Mouse (Mus musculus) heart, postnatal 0 days (tissue): Measurements from ENCODE around the gene H2-Ob. TPM values are rescaled to one million over a fixed set of nuclear protein-coding genes. Genes with fewer than 3 reads are reported as not detected.
"Not testable (repeated sequence)": the region's sequence is repeated elsewhere in the genome, so short reads cannot be mapped to it uniquely, and the experiment has no call there.

Experiments used
- ATAC-seq: fragments of 200-750 bp; cut with Nextera tagmentation; 2 replicates; pipeline ENCODE4 v1.8.0; 2017; ENCODE audit warnings: low read depth, moderate number of reproducible peaks, moderate library complexity; ENCODE audit not compliant: insufficient read depth
- DNase-seq: peaks from one replicate; pipeline ENCODE4 v3.0.0-alpha.2; 2016; ENCODE audit warnings: low spot score
- H3K27ac ChIP-seq: fragments of 300-500 bp; sonication (generic); 2 replicates; pipeline ENCODE4 v1.5.1; 2014; ENCODE audit warnings: low read depth, mild to moderate bottlenecking
- H3K27me3 ChIP-seq: fragments of 300-500 bp; sonication (generic); 2 replicates; pipeline ENCODE4 v1.6.1; 2014; ENCODE audit warnings: low read length, mixed read lengths; ENCODE audit not compliant: control insufficient read depth, insufficient read depth
- H3K36me3 ChIP-seq: fragments of 300-500 bp; sonication (generic); replicated peaks from 2 replicates; pipeline ENCODE4 v1.6.1; 2014; ENCODE audit warnings: low read length, mixed read lengths; ENCODE audit not compliant: control insufficient read depth, insufficient read depth
- H3K4me1 ChIP-seq: fragments of 300-500 bp; sonication (generic); 2 replicates; pipeline ENCODE4 v1.6.1; 2014; ENCODE audit warnings: antibody characterized with exemption; ENCODE audit not compliant: control insufficient read depth, insufficient read depth
- H3K4me2 ChIP-seq: fragments of 300-500 bp; sonication (generic); 2 replicates; pipeline ENCODE4 v1.6.1; 2014; ENCODE audit warnings: low read depth, mild to moderate bottlenecking, low read length, moderate library complexity
- H3K4me3 ChIP-seq: fragments of 300-500 bp; sonication (generic); 2 replicates; pipeline ENCODE4 v1.5.1; 2014; ENCODE audit warnings: low read depth, low read length
- H3K9ac ChIP-seq: fragments of 300-500 bp; sonication (generic); replicated peaks from 2 replicates; pipeline ENCODE4 v1.6.1; 2014; ENCODE audit warnings: low read depth, low read length, mixed read lengths
- H3K9me3 ChIP-seq: fragments of 300-500 bp; sonication (generic); replicated peaks from 2 replicates; pipeline ENCODE4 v1.6.1; 2016; ENCODE audit warnings: low read length; ENCODE audit not compliant: control insufficient read depth
- CTCF ChIP-seq: IDR thresholded peaks from 2 replicates; pipeline ENCODE4 v1.5.1; 2016; ENCODE audit warnings: antibody characterized with exemption, control low read depth, low read depth
- EP300 ChIP-seq: IDR thresholded peaks from 2 replicates; pipeline ENCODE4 v1.6.1; 2016; ENCODE audit warnings: antibody characterized with exemption, low read depth
- WGBS: fragments of 180-500 bp; shearing (Covaris S2); extraction: QIAGEN DNeasy Blood & Tissue Kit; methylation state at CpG from one replicate; pipeline ENCODE4 v1.1.7; 2014; 5-methylcytosine and 5-hydroxymethylcytosine counted together
- polyA plus RNA-seq: library from polyadenylated mRNA; unstranded; fragments of >200 nt; fragmentation: Nextera tagmentation; extraction: Ambion mirVana; gene quantifications from 2 replicates; pipeline ENCODE4 v1.2.1, GENCODE M21; 2015
- total RNA-seq: library from RNA; depleted of rRNA; stranded (reverse); fragments of >200 nt; gene quantifications from 2 replicates; pipeline ENCODE4 v1.2.3, GENCODE M21; 2014; ENCODE audit warnings: low replicate concordance

H2-Ob gene
- total and polyA plus RNA-seq, 2 experiments from 2014 or later: 0.08 TPM; not detected in 1

DNA sequence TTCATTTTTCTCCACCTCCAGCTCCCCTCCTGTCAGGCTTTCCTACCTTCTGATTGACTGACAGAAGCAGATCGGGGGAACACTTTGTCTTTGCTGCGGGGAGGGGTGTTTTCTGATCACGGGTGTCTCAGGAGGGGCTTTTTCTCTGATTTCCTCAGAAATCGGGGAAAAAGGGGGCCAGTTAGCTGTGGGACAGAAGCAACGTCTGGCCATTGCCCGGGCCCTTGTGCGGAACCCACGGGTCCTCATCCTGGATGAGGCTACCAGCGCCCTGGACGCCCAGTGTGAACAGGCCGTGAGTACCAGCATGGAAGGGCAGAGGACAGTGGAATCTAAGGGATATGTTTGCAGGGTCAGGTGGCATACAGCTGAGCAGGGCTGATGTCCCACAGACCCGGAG, 23.5 kb upstream of the H2-Ob start:
- 82% methylated on average over 12 of the region's 12 CpGs for WGBS
- TF ChIP-seq EP300: no peak
- TF ChIP-seq CTCF: no peak
- H3K36me3 ChIP-seq: peaks cover 5% of the 10 kb centered on the region; the same call in 1 of the 2 replicates
- H3K4me2 ChIP-seq: no peak overlapping the region
- no peak overlapping the region for H3K4me3 ChIP-seq
- H3K27ac ChIP-seq: no peak overlapping the region
- H3K4me1 ChIP-seq: no peaks in the 10 kb centered on the region
- H3K9me3 ChIP-seq: no peaks in the 10 kb centered on the region
- no peak for DNase-seq
- H3K9ac ChIP-seq: no peak overlapping the region
- no peak for ATAC-seq
- peaks cover 25% of the 10 kb centered on the region for H3K27me3 ChIP-seq

DNA sequence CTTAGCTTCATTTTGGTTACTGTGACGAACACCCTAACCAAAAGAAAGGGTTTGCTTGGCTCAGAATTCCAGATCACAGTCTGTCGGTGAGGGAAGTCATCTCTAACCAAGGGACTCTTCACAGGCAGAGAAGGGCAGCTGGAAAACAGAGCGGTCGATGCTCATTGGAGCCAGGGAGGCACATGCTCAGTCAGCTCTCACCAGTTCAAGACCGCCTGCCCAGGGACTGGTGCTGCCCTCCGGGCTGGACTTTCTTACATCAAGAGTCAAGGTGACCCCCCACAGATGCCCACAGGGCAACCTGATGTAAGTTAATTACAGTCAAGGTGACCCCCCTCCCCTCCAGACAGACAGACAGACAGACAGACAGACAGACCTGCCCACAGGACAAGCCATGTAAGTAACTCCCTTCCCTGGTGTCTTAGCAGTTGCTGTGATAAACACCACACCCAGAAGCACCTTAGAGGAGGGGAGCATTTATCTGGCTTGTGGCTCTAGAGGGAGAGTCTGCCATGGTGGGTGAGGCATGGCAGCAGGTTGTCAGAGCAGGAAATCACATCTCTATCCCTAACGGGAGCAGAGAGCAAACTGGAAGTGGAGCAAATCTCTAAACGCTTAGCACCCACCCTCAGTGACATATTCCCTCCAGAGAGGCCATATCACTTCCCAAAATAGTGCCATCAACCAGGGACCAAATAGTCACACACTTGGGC, 21.3 kb upstream of the H2-Ob start:
- ATAC-seq (no peak), DNase-seq (no peak)
- no peaks in the 10 kb centered on the region for H3K4me1 ChIP-seq
- H3K4me2 ChIP-seq: no peak overlapping the region
- H3K27me3 ChIP-seq: peaks cover 20% of the 10 kb centered on the region
- no peak overlapping the region for H3K9ac ChIP-seq
- H3K9me3 ChIP-seq: no peaks in the 10 kb centered on the region
- 78% methylated on average over 8 of the region's 8 CpGs for WGBS
- H3K27ac ChIP-seq: no peak overlapping the region
- no peak overlapping the region for H3K4me3 ChIP-seq
- H3K36me3 ChIP-seq: peaks cover 5% of the 10 kb centered on the region; the same call in 1 of the 2 replicates
- TF ChIP-seq CTCF (no peak), EP300 (no peak)

DNA sequence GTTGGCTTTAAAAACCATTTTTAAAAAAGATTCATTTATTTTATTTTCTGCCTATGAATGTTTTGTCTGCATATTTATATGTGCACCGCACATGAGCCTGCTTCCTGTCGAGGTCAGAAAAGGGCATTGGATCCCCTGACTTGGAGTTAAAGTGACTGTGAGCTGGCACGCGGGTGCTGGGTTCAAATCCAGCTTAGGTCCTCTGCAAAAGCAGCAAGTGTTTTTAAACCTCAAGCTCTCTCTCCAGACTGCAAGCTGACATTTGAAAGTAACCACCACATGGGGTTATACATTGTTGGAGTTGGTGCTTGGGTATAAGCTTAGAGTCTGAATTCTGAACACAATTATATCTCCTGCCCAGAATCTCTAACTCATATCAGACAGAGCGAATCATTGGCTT, 20.7 kb upstream of the H2-Ob start:
- Histone ChIP-seq H3K4me1 (no peaks in the 10 kb centered on the region), H3K27ac (no peak overlapping the region), H3K36me3 (0 out of 2 replicates have a peak, but pooled peaks cover 5% of the 10 kb centered on the region), H3K9ac (no peak overlapping the region), H3K27me3 (peaks cover 15% of the 10 kb centered on the region; the same call in 1 of the 2 replicates), H3K4me2 (no peak overlapping the region), H3K9me3 (no peaks in the 10 kb centered on the region), H3K4me3 (no peak overlapping the region)
- 81% methylated on average over 5 of the region's 5 CpGs for WGBS
- DNase-seq (no peak), ATAC-seq (no peak)
- no peak for TF ChIP-seq CTCF
- no peak for TF ChIP-seq EP300

DNA sequence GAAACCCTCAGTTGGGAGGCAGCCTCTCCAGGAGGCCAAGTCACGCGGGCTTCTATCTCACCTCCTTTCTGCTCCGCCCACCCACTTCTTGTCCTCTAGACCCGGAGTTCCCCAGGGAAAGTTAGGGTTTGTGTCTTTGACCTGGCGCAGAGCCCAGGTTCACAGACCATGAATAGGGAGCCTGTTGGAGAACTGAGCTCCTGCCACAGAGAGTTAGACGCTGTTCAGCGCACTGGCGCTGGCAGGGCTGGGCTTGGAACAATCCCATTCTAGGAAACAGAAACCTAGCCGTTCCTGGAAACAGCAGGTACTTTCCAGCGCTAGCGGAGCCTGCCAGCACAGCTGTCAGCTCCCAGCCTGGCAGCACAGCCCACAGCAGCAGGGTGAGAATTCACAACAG, 20.0 kb upstream of the H2-Ob start:
- no peaks in the 10 kb centered on the region for H3K4me1 ChIP-seq
- TF ChIP-seq CTCF: no peak
- TF ChIP-seq EP300: no peak
- H3K9me3 ChIP-seq: no peaks in the 10 kb centered on the region
- no peak overlapping the region for H3K9ac ChIP-seq
- H3K36me3 ChIP-seq: 0 out of 2 replicates have a peak, but pooled peaks cover 5% of the 10 kb centered on the region
- no peak overlapping the region for H3K27ac ChIP-seq
- no peak for DNase-seq
- H3K4me3 ChIP-seq: no peak overlapping the region
- 64% methylated on average over 11 of the region's 11 CpGs for WGBS
- no peak overlapping the region for H3K4me2 ChIP-seq
- peaks cover 8% of the 10 kb centered on the region; the same call in 1 of the 2 replicates for H3K27me3 ChIP-seq
- ATAC-seq: peak; percentile 53

DNA sequence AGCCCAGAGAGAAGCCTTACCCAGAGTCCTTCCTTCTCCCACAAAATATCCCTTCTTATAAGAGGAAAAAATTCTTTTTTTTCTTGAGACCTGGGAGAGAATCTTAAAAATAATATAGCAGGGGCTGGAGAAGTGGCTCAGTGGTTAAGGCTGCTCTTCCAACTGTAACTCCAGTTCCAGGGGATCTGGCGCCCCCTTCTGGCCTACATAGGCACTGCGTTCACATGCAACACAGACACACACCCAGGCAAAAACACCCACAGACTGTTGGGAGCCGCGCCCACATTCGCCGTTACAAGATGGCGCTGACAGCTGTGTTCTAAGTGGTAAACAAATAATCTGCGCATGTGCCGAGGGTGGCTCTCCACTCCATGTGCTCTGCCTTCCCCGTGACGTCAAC, 19.6 kb upstream of the H2-Ob start:
- H3K4me3 ChIP-seq, H3K4me2 ChIP-seq, H3K36me3 ChIP-seq, H3K4me1 ChIP-seq, H3K27me3 ChIP-seq, H3K27ac ChIP-seq, H3K9ac ChIP-seq, DNase-seq, ATAC-seq, H3K9me3 ChIP-seq: not testable (repeated sequence)
- TF ChIP-seq CTCF: peak; percentile 28
- 87% methylated on average over 7 of the region's 11 CpGs for WGBS

DNA sequence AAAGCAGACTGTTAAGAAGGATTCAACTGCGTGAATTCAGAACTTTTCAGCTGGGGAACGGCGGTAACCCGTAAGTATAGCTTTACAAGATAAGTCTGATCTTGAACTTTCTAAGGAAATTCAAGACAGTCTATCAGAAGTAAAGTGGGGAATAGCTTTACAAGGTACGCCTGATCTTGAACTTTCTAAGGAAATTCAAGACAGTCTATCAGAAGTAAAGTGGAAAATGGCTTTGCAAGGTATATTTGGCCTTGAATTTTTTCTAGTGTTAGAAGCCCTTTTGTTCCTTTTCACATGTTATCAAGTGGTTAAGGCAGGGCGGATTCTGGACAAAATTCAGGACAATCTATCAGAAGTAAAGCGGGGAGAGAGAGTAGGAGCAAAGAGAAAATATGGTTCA, 18.9 kb upstream of the H2-Ob start:
- not testable (repeated sequence) for H3K36me3 ChIP-seq, H3K4me3 ChIP-seq, H3K9ac ChIP-seq, H3K27me3 ChIP-seq, H3K4me1 ChIP-seq, DNase-seq, H3K27ac ChIP-seq, ATAC-seq, H3K4me2 ChIP-seq, H3K9me3 ChIP-seq
- WGBS: 83% methylated on average over 3 of the region's 7 CpGs

DNA sequence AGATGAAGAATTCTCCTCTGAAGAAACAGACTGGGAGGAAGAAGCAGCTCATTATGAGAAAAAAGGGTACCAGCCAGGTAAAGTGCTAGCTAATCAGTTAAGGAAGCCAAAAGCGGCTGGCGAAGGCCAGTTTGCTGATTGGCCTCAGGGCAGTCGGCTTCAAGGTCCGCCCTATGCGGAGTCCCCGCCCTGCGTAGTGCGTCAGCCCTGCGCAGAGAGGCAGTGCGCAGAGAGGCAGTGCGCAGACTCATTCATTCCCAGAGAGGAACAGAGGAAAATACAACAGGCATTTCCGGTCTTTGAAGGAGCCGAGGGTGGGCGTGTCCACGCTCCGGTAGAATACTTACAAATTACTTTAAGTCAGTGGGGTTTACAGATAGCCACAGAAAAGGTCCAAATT, 18.3 kb upstream of the H2-Ob start:
- not testable (repeated sequence) for H3K4me3 ChIP-seq, H3K9me3 ChIP-seq

More for the DNA sequence above, 18.3 kb upstream of the H2-Ob start:
- WGBS: 100% methylated on average over 4 of the region's 16 CpGs
- not testable (repeated sequence) for H3K9ac ChIP-seq, H3K36me3 ChIP-seq, H3K27me3 ChIP-seq, DNase-seq, ATAC-seq, H3K4me1 ChIP-seq, H3K27ac ChIP-seq, H3K4me2 ChIP-seq
